Mouse (Mus musculus) lung, postnatal 10 days (tissue): ENCODE data around the gene Rassf5.
"Not testable (repeated sequence)": the region's sequence is repeated elsewhere in the genome, so short reads cannot be mapped to it uniquely, and the experiment has no call there.

Source experiments
- DNase-seq: peaks from one replicate; pipeline ENCODE4 v3.0.0; 2021

Gene Rassf5

DNA sequence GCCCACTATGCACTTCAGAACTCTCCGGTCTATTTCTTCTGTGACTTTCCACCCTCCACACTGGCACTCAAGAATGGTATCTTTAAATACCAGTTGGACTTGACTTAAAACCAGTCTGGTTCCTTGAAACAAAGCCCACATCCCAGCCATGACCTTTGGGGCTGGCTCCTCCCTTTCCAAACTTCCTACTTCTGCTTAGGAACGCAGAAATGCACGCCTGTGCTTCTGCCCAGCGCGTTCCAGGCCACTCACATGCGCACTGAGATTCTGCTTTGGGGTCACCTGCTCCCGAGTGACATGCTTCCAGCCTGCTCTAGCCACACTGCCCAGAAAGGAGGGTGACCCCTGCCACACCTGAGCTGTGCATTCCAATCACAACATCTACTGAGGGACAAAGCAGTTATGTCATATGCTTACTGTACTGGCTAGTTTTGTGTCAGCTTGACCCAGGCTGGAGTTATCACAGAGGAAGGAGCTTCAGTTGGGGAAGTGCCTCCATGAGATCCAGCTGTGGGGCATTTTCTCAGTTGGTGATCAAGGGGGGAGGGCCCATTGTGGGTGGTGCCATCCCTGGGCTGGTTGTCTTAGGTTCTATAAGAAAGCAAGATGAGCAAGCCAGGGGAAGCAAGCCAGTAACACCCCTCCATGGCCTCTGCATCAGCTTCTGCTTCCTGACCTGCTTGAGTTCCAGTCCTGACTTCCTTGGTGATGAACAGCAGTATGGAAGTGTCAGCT lies 7.6 kb upstream of the Rassf5 start:
- not testable (repeated sequence) for DNase-seq

GRCm38 (mm10) chr1:131246433-131247395 lies 1.7 kb upstream of the Rassf5 start:
- DNase-seq, result peak; percentile 75

GRCm38 (mm10) chr1:131245926-131246325 lies 868 bp upstream of the Rassf5 start:
- DNase-seq, result peak; percentile 68

GRCm38 (mm10) chr1:131244536-131245088 lies 446 bp downstream of the Rassf5 start:
- DNase-seq, result no peak

DNA sequence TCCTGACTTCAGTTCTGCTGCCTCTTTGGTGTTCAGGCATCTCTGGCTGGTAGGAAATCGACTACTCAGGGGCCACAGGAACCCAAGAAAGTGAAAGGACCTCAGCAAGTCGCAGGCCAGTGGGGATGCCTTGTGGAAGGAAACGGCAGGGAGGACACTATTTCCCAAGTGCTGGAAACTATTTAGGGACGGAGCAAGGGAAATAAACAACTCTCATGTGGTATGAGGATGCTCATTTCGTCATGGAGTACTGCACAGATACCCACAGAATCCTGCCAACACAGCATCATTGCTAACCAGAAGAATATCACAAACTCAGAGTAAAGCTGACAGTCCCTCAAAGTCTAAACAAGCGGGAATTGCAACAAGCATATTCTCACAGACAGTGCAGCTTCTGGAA lies 2.1 kb downstream of the Rassf5 start:
- peak; percentile 32 for DNase-seq

- DNase-seq, result no peak
Observed at GRCm38 (mm10) chr1:131239576-131240193, 5.4 kb downstream of the Rassf5 start.

GRCm38 (mm10) chr1:131238931-131239381 lies 6.1 kb downstream of the Rassf5 start:
- peak; percentile 91 for DNase-seq

- DNase-seq, result no peak
Observed at GRCm38 (mm10) chr1:131236077-131236476, 9.0 kb downstream of the Rassf5 start.

DNA sequence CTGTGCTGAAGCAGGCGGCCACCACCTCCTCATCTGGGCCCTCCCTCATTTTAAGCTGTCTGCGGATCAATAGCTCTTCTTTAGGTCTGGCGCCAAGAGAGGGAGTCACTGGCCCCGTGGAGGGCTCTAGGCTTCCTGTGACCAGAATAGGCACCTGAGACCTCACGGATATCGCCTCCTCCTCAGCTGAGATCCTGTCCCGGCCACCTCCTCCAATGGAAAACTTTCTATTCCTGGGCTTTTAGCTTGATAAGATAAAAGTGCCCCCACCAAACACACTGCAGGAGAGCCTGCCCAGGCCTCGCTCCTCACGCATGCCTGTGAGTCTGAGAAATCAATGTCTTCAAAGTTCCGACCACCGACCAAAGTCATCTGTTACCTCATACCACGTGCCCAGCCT lies 11.5 kb downstream of the Rassf5 start:
- DNase-seq, result no peak

- no peak for DNase-seq
Observed at GRCm38 (mm10) chr1:131228659-131229058, 16.4 kb downstream of the Rassf5 start.

DNA sequence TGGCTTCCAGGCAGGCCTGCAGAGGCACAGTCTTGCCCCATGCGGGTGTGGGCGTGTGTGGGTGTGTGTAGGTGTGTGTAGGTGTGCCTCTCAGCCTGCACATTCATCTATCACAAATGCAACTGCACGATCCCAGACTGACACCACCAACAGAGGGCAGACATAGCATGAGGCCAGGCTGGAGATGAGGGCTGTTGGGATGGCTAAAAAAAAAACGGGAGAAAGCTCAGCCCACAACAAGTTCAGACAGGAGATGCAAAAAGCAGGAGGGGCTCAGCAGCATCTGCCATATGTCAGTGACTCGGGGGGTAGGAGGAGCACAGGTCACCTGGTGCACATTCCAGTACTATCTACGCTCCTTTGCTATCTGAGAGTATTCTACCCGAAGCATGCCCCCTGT lies 16.8 kb downstream of the Rassf5 start:
- no peak for DNase-seq

GRCm38 (mm10) chr1:131224848-131225471 lies 20.1 kb downstream of the Rassf5 start:
- DNase-seq, result no peak

GRCm38 (mm10) chr1:131223345-131223744 lies 21.7 kb downstream of the Rassf5 start:
- DNase-seq, result no peak

DNA sequence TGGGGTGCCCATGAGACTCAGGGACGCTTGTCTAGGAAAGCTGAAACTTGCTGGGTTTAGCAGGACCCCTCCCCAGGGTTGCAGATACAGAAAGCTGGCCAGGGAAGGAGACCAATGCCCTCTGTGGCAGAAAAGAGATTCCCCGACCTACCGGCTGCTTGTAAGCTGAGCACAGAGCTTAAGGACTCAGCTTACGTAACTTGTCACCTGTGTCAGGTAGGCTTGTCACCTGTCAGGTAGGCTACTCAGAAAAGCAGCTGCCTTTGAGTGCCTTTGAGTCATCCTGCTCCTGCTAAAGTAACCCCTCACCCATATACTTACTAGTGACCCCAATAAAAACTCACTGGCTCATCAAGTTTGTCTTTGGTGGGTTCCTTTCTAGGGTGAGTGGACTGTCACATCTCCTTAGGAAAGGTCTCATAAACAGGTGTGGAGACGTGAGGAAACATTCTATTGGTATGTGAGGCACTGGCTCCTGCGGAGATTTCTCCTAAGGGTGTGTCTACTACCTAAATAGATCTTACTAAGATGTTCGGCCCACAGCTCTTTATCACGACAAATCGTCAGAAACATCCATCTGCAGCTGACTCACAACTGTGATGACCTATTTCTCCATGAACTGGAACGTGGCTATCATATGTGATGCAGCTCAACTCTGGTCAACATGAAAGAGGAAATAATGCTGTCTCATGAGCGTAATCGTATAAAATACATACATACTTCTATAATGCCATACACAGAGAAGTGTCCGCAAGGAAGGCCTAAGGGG lies 23.1 kb downstream of the Rassf5 start:
- no peak for DNase-seq

- DNase-seq, result no peak
Observed at GRCm38 (mm10) chr1:131218933-131219332, 26.1 kb downstream of the Rassf5 start.

GRCm38 (mm10) chr1:131213361-131213760 lies 31.7 kb downstream of the Rassf5 start:
- DNase-seq, result peak; percentile 34

GRCm38 (mm10) chr1:131212956-131213355 lies 32.1 kb downstream of the Rassf5 start:
- peak; percentile 50 for DNase-seq

DNA sequence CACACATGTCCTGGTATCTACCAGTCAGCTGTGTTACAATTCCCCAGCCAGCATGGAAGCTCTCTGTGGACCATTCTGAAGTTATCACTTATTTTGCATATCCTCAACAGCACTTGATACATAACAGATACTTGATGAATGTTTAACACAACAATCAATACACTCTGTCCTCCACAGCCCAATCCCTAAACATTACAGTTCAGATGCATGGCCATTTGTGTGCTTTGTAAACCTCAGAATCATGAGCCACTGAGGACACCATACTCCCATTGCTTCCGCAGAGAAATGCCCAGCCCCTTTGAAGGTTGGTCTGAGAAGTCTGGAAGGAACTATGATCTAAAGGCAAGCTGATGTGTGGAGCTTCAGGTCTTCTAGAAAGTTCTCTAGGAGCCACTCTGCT lies 33.4 kb downstream of the Rassf5 start:
- DNase-seq, result no peak

- peak; percentile 52 for DNase-seq
Observed at GRCm38 (mm10) chr1:131209971-131210426, 35.1 kb downstream of the Rassf5 start.

GRCm38 (mm10) chr1:131208800-131209199 lies 36.3 kb downstream of the Rassf5 start:
- no peak for DNase-seq

DNA sequence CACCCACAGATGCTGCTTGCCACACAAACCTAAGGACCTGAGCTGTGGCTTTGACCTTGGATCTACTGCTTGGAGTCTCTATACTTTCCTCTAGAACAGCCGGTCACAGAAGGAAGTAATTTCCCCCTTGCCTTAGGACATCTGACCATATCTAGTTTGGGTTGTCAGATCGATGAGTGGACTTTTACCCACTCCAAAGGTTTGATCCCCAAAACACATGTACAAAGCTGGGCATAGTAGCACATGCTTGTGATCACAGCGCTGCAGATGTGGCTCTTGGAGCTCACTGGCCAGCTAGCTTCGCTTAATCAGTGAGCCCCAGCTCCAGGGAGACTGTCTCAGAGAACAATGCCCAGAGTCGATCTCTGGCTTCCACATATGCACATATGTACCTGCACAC lies 37.0 kb downstream of the Rassf5 start:
- no peak for DNase-seq

- peak; percentile 90 for DNase-seq
Observed at GRCm38 (mm10) chr1:131207531-131207930, 37.5 kb downstream of the Rassf5 start.
